Mouse (Mus musculus): ENCODE measurements around the gene Gm42906. TPM values are rescaled to one million over a fixed set of nuclear protein-coding genes. Genes with fewer than 3 reads are reported as not detected.

The Gm42906 gene
- polyA plus RNA-seq, 1 experiment from 2014 or later = not detected

DNA sequence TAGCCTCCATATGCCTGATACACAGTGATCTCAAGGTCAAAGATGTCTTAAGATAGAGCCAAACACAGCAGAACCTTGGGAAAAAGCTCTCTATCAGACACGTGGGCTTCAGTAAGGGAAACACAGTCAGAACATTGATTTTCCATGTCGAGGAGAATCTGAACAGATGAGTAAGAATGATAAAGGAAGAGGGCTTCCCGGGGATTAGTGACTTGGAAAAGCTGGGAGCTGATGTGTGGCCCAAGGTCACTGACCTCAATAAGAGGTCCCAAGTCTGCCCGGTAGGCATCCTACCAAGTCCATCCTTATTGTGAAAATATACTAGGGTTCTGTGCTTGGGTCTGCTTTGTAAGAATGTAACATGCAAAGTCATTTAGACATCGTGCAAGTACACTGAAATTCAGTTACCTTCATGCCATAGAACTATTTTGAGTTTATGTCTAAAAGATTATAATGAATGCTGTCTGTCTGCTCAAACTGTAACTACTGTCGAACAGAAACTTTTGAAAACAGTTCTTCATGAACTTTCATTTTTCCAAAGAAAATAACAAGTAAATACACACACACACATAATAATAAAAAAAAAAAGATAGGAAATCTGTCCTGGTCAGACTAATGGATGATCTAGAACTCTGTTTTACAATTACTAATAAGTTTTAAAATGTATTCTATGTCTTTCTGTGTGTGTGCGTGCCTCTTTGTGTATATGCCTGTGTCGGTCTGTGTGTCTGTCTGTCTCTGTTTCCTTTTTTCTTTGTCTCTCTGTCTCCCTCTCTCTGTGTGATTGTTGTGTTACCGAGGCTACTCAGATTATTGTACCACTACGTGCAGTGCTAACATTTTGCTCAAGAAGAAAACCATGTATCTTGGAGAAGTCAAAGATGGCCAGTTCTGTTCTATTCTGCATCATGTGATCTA, 322.6 kb downstream of the Gm42906 start:
- ATAC-seq (ENCODE audit: low FRiP score) (no peak), DNase-seq (ENCODE audit: low spot score, missing footprints) (no peak)
- Histone ChIP-seq H3K27ac (ENCODE audit: low read depth, low read length) (no peak overlapping the region), H3K36me3 (ENCODE audit: control insufficient read depth, insufficient read depth, low read length) (no peaks in the 10 kb centered on the region), H3K4me1 (ENCODE audit: control insufficient read depth, insufficient read depth, low read length) (no peaks in the 10 kb centered on the region), H3K27me3 (ENCODE audit: control insufficient read depth, insufficient read depth, low read length) (no peaks in the 10 kb centered on the region), H3K9ac (ENCODE audit: low read length) (no peak overlapping the region), H3K9me3 (ENCODE audit: control insufficient read depth, low read length) (no peaks in the 10 kb centered on the region), H3K4me2 (no peak overlapping the region), H3K4me3 (ENCODE audit: low read depth, low read length) (no peak overlapping the region)
- 79% methylated on average over 10 of the region's 10 CpGs for WGBS

DNA sequence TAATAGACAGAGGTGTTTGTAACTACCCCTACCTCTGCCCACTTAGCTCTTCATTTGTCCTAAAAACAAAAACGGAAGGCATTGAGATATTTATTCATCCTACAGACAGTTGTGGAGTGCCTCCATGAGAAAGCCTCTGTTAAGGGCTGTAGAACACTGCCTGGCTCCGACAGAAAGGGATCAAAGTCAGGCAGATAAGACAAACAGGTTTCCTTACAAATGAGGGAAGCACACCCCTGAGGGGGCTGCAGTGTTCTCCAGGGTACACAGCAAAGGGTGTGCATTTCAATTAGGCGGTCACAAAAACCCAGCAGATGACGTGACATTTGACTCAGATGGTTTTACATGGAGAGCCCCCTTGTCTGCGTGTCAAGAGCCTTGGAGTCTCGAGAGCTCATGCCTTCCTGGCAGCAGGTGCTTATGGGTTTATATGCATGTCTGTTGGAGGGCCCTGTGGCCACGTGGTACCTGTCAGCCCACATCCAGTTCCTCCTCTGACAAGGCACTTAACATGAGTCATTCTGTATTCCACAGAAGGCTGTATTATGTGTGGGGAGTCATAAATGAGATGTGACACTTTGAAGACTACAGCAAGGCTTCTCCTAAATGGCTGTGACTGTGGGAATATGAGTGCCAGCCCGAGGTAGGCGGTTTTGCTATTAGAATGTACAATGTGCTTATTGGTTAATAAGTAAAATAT, 323.5 kb downstream of the Gm42906 start:
- ATAC-seq (ENCODE audit: low FRiP score) (no peak), DNase-seq (ENCODE audit: low spot score, missing footprints) (no peak)
- Histone ChIP-seq H3K4me2 (no peak overlapping the region), H3K4me1 (ENCODE audit: control insufficient read depth, insufficient read depth, low read length) (no peaks in the 10 kb centered on the region), H3K4me3 (ENCODE audit: low read depth, low read length) (no peak overlapping the region), H3K36me3 (ENCODE audit: control insufficient read depth, insufficient read depth, low read length) (no peaks in the 10 kb centered on the region), H3K27ac (ENCODE audit: low read depth, low read length) (no peak overlapping the region), H3K9me3 (ENCODE audit: control insufficient read depth, low read length) (no peaks in the 10 kb centered on the region), H3K27me3 (ENCODE audit: control insufficient read depth, insufficient read depth, low read length) (no peaks in the 10 kb centered on the region), H3K9ac (ENCODE audit: low read length) (no peak overlapping the region)
- 69% methylated on average over 9 of the region's 9 CpGs for WGBS

DNA sequence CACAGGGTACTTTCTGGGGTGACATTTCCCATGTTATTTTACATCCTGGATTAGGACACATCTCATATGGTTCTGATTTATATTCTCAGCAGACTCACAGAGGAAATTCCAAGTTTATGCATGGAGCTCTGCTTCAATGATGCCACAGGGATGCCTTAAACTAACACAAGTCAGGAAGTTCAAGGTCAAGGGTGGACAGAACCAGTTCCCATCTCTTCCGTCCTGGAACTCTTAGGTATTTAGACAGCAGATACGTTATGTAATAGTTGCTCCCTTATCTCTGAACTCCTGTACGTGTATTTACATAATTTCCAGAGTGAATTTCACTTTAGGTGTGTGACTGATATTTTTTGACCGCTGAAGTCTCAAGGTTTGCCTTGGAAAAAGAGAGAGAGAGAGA, 324.7 kb downstream of the Gm42906 start:
- H3K27ac ChIP-seq (ENCODE audit: low read depth, low read length) = no peak overlapping the region
- no peak overlapping the region for H3K9ac ChIP-seq (ENCODE audit: low read length)
- no peak for DNase-seq (ENCODE audit: low spot score, missing footprints)
- no peak overlapping the region for H3K4me3 ChIP-seq (ENCODE audit: low read depth, low read length)
- no peak overlapping the region for H3K4me2 ChIP-seq
- H3K36me3 ChIP-seq (ENCODE audit: control insufficient read depth, insufficient read depth, low read length) = no peaks in the 10 kb centered on the region
- no peak for ATAC-seq (ENCODE audit: low FRiP score)
- H3K9me3 ChIP-seq (ENCODE audit: control insufficient read depth, low read length) = no peaks in the 10 kb centered on the region
- 86% methylated on average over 4 of the region's 4 CpGs for WGBS
- no peaks in the 10 kb centered on the region for H3K27me3 ChIP-seq (ENCODE audit: control insufficient read depth, insufficient read depth, low read length)
- H3K4me1 ChIP-seq (ENCODE audit: control insufficient read depth, insufficient read depth, low read length) = no peaks in the 10 kb centered on the region

DNA sequence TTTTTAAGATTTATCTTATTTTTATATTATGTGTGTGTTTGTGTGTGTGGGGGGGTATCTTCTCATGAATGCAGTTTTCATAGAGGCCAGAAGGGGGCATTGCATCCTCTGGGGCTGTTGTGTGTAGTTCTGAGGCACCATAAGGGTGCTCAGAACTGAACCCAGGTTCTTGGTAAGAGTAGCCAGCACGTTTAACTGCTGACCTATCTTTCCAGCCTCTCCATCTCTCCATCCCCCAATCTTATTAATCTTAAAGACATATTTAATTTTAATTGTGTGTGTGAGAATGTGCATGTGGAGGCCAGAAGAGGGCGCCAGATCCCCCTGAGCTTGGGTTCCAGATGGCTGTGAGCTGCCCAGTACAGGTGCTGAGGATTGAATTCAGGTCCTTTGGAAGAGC, 325.7 kb downstream of the Gm42906 start:
- Histone ChIP-seq H3K9ac (ENCODE audit: low read length) (no peak overlapping the region), H3K4me2 (no peak overlapping the region), H3K36me3 (ENCODE audit: control insufficient read depth, insufficient read depth, low read length) (no peaks in the 10 kb centered on the region), H3K4me3 (ENCODE audit: low read depth, low read length) (no peak overlapping the region), H3K27ac (ENCODE audit: low read depth, low read length) (no peak overlapping the region), H3K9me3 (ENCODE audit: control insufficient read depth, low read length) (no peaks in the 10 kb centered on the region), H3K4me1 (ENCODE audit: control insufficient read depth, insufficient read depth, low read length) (no peaks in the 10 kb centered on the region), H3K27me3 (ENCODE audit: control insufficient read depth, insufficient read depth, low read length) (no peaks in the 10 kb centered on the region)
- ATAC-seq (ENCODE audit: low FRiP score) (no peak), DNase-seq (ENCODE audit: low spot score, missing footprints) (no peak)
- 37% methylated on average over 2 of the region's 2 CpGs for WGBS

DNA sequence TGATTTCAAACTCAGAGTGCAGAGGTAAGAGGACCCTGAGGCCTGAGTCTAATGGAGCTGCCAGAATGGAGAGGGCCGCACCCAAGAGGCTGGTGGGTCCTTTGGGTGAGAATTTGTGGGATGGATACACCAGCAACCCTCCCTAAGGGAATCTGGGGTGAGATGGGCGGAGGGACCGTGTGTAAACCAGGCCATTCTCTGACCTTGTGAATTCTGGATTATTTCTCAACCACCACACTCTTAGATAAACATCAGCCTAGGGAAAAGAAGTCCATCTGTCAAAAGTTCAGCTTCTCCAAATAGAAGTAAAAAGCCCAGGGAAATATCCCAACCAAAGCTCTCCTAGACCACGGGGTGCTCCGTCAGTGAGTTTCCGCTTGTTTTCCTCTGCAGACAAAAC, 332.0 kb downstream of the Gm42906 start:
- H3K4me3 ChIP-seq (ENCODE audit: low read depth, low read length) = no peak overlapping the region
- 78% methylated on average over 6 of the region's 6 CpGs for WGBS
- no peak for DNase-seq (ENCODE audit: low spot score, missing footprints)
- no peak for ATAC-seq (ENCODE audit: low FRiP score)
- no peak overlapping the region for H3K9ac ChIP-seq (ENCODE audit: low read length)
- H3K9me3 ChIP-seq (ENCODE audit: control insufficient read depth, low read length) = no peaks in the 10 kb centered on the region
- no peaks in the 10 kb centered on the region for H3K4me1 ChIP-seq (ENCODE audit: control insufficient read depth, insufficient read depth, low read length)
- no peak overlapping the region for H3K4me2 ChIP-seq
- no peak overlapping the region for H3K27ac ChIP-seq (ENCODE audit: low read depth, low read length)
- H3K36me3 ChIP-seq (ENCODE audit: control insufficient read depth, insufficient read depth, low read length) = no peaks in the 10 kb centered on the region
- H3K27me3 ChIP-seq (ENCODE audit: control insufficient read depth, insufficient read depth, low read length) = no peaks in the 10 kb centered on the region

DNA sequence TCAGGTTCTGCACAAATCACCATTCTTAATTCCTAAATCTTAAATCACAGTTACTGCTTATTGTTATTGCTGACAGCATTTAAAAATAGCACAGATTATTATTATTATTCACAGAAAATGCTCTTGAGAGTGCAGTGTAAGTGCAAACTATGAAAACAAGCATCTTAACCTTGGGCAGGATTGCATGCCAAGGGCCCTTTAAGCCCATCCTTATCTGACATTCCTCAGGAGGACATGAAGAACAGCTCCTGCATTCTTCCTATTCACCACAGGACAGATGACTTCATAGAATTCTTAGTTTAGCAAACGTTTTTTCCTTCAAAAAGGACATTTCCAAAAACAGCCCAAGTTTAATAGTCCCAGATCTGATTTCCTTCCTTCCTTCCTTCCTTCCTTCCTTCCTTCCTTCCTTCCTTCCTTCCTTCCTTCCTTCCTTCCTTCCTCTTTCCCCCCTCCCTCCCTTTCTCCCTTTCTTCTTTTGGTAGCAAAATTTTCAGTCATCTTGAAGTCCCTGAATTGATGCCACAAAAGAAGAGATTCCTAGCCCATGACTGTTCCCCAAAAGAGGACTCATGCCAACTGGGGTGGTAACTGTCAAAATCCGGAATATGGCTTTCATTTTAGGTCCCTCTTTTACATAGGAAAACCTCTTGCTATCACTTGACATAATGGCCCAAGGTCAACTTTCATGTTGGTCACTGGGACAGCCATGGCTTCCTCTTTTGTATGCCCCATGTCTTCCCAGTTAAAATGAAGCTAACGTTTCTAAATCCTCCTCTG, 334.9 kb downstream of the Gm42906 start:
- Histone ChIP-seq H3K27ac (ENCODE audit: low read depth, low read length) (no peak overlapping the region), H3K4me2 (no peak overlapping the region), H3K4me3 (ENCODE audit: low read depth, low read length) (no peak overlapping the region), H3K9ac (ENCODE audit: low read length) (no peak overlapping the region), H3K36me3 (ENCODE audit: control insufficient read depth, insufficient read depth, low read length) (no peaks in the 10 kb centered on the region), H3K27me3 (ENCODE audit: control insufficient read depth, insufficient read depth, low read length) (no peaks in the 10 kb centered on the region), H3K4me1 (ENCODE audit: control insufficient read depth, insufficient read depth, low read length) (no peaks in the 10 kb centered on the region), H3K9me3 (ENCODE audit: control insufficient read depth, low read length) (no peaks in the 10 kb centered on the region)
- 73% methylated on average over 3 of the region's 3 CpGs for WGBS
- no peak for DNase-seq (ENCODE audit: low spot score, missing footprints)
- ATAC-seq (ENCODE audit: low FRiP score) = no peak

DNA sequence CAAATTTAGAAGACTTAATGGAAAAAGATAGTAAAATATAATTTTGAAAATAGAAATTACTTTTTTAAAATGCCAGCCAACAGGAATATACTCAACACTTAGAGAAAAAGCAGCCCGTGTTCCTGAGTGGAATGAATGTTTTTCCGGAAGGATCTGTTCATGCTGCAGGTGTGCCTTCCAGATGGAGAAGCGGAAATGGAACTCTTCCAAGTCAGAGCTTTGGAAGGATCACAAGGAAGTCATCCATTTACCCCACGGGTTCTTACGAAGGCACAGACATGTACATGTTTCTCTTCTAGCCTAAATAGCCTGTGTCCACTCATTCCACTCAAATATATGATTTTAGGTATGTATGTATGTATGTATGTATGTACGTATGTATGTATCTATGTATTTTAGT, 337.0 kb downstream of the Gm42906 start:
- H3K4me1 ChIP-seq (ENCODE audit: control insufficient read depth, insufficient read depth, low read length) = no peaks in the 10 kb centered on the region
- H3K36me3 ChIP-seq (ENCODE audit: control insufficient read depth, insufficient read depth, low read length) = no peaks in the 10 kb centered on the region
- ATAC-seq (ENCODE audit: low FRiP score) (no peak), DNase-seq (ENCODE audit: low spot score, missing footprints) (no peak)
- H3K9me3 ChIP-seq (ENCODE audit: control insufficient read depth, low read length) = no peaks in the 10 kb centered on the region
- no peak overlapping the region for H3K27ac ChIP-seq (ENCODE audit: low read depth, low read length)
- no peak overlapping the region for H3K9ac ChIP-seq (ENCODE audit: low read length)
- 88% methylated on average over 6 of the region's 6 CpGs for WGBS
- no peak overlapping the region for H3K4me3 ChIP-seq (ENCODE audit: low read depth, low read length)
- H3K27me3 ChIP-seq (ENCODE audit: control insufficient read depth, insufficient read depth, low read length) = no peaks in the 10 kb centered on the region
- no peak overlapping the region for H3K4me2 ChIP-seq

DNA sequence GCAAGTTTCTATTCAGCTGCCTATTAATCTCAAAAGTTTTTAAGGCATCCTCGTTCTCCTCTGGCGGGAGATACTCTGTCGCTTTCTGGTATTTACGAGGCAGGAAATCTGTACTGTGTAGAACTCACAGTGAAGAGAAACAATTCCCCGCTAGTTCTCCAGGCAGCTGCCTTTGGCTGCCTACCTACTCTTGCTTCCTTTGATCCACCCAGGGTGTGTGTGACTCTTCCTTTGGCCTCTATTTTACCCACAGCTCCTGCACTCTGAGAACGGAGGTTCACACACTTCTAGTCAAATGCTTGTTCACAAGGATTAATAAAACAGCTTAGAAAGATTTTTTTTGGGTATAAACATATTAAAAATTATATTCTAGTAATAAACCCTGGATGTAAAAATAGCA, 338.8 kb downstream of the Gm42906 start:
- no peak overlapping the region for H3K9ac ChIP-seq (ENCODE audit: low read length)
- H3K4me2 ChIP-seq = no peak overlapping the region
- DNase-seq (ENCODE audit: low spot score, missing footprints) = no peak
- H3K27me3 ChIP-seq (ENCODE audit: control insufficient read depth, insufficient read depth, low read length) = no peaks in the 10 kb centered on the region
- ATAC-seq (ENCODE audit: low FRiP score) = no peak
- 79% methylated on average over 6 of the region's 6 CpGs for WGBS
- no peaks in the 10 kb centered on the region for H3K36me3 ChIP-seq (ENCODE audit: control insufficient read depth, insufficient read depth, low read length)
- H3K9me3 ChIP-seq (ENCODE audit: control insufficient read depth, low read length) = no peaks in the 10 kb centered on the region
- H3K4me1 ChIP-seq (ENCODE audit: control insufficient read depth, insufficient read depth, low read length) = no peaks in the 10 kb centered on the region
- H3K27ac ChIP-seq (ENCODE audit: low read depth, low read length) = no peak overlapping the region
- no peak overlapping the region for H3K4me3 ChIP-seq (ENCODE audit: low read depth, low read length)
